Mouse (Mus musculus): ENCODE data around the gene 9930104L06Rik.

Gene 9930104L06Rik

DNA sequence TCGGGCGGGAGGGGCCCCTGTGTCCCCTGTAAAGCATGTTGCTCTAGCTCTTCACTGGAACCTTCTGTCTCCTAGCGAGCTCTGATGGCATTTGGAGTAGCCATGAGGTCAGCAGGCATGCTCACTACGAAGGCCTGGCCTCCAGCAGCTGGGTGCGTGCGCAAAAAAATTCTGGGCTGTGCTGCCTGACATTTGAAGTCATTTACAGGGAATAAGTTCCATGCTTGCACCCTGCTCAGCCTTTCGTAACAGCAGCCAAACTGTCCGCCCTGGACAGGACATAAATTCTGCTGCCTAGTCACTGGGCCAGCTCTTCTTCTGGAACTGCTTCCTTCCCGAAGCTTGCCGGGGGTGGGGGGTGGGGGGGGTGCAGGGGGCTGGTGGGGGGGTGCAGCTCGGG is 22.2 kb downstream of the 9930104L06Rik start:
- DNase-seq (ENCODE audit: low read depth, low spot score), result no peak

DNA sequence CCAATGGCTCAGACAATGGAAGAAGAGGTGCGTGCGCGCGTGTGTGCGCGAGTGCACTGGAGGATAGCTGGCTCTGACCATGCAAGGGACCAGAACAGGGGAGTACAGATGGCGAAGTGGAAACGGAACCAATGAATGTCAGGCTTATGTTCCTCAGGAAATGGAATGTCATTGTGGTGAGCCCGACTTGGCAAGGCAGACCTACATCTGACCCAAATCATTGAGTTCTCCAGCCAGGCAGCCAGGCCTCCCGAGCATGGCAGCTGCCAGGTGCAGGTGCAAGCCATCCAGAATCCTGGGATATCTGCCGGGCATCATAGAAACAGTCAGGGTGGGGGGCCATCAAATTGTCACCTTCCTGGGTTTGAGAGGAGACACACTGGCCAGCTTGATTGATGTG is 24.1 kb downstream of the 9930104L06Rik start:
- no peak for DNase-seq (ENCODE audit: low read depth, low spot score)

DNA sequence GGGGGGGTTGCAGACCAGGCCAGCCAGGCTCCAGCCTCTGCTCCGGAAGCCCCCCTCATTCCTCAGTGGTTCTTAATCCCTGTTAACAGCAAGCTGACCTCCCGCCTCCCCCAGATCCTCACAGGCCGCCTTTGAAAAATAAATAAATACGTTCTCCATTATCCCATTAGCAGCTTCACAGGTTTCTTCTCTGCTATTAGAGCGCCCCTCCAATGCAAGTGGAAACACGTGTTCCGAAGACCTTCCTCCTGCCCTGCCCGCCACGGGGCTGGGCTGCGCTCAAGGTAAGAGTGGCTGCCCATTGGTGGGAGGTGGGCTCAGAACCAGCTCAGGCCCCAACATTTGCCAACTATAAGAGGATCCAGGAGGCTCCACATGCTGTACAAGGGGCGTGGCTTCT is 25.7 kb downstream of the 9930104L06Rik start:
- DNase-seq (ENCODE audit: low read depth, low spot score), result no peak

- DNase-seq (ENCODE audit: low read depth, low spot score), result no peak
Measured at GRCm38 (mm10) chr4:124964912-124965599, 28.2 kb downstream of the 9930104L06Rik start.

GRCm38 (mm10) chr4:124968711-124969110 is 31.9 kb downstream of the 9930104L06Rik start:
- no peak for DNase-seq (ENCODE audit: low read depth, low spot score)

GRCm38 (mm10) chr4:124969219-124969848 is 32.5 kb downstream of the 9930104L06Rik start:
- DNase-seq (ENCODE audit: low read depth, low spot score), result no peak

DNA sequence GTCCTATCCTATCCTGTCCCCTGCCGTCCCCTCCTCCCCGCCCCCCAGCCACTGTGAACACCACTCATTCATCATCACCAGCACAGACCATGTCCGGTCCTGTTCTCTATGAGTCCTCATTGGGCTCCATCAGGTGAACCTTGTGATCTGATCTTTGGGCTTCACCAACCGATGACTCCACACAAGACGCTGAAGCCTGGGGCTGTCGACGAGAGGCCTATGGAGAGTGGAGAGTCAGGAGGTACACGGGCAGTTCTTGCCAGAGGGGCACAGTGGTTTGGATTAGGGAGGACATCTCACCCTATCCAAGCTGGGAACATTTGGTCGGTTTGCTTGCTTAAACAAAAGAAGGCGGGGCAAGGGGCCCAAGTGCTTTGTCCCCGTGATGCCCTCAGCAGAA is 33.3 kb downstream of the 9930104L06Rik start:
- DNase-seq (ENCODE audit: low read depth, low spot score), result no peak

GRCm38 (mm10) chr4:124970677-124971076 is 33.8 kb downstream of the 9930104L06Rik start:
- no peak for DNase-seq (ENCODE audit: low read depth, low spot score)

GRCm38 (mm10) chr4:124971094-124971493 is 34.2 kb downstream of the 9930104L06Rik start:
- no peak for DNase-seq (ENCODE audit: low read depth, low spot score)

GRCm38 (mm10) chr4:124972316-124972715 is 35.5 kb downstream of the 9930104L06Rik start:
- no peak for DNase-seq (ENCODE audit: low read depth, low spot score)

DNA sequence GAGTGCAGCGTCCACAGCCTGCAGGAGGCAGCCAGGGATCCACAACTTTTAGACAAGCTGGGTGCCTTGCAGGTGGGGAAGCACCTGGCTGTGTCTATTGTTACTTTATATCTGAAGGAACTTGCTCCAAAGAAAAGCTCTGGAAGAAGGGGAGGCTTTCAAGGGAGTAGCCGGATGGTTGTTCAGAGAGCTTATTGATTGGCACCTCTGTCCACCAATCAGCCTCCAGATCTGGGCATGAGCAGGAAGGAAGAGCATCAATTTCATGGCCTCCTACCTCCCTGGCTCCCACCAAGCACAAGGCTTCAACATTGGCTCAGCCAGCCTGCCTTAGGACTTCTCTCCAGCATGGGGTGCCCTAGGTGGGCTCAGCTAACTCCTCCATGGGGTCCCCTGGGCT is 36.4 kb downstream of the 9930104L06Rik start:
- DNase-seq (ENCODE audit: low read depth, low spot score), result no peak

- DNase-seq (ENCODE audit: low read depth, low spot score), result no peak
Measured at GRCm38 (mm10) chr4:124978201-124978600, 41.4 kb downstream of the 9930104L06Rik start.

GRCm38 (mm10) chr4:124983893-124984526 is 47.2 kb downstream of the 9930104L06Rik start:
- DNase-seq (ENCODE audit: low read depth, low spot score), result no peak

DNA sequence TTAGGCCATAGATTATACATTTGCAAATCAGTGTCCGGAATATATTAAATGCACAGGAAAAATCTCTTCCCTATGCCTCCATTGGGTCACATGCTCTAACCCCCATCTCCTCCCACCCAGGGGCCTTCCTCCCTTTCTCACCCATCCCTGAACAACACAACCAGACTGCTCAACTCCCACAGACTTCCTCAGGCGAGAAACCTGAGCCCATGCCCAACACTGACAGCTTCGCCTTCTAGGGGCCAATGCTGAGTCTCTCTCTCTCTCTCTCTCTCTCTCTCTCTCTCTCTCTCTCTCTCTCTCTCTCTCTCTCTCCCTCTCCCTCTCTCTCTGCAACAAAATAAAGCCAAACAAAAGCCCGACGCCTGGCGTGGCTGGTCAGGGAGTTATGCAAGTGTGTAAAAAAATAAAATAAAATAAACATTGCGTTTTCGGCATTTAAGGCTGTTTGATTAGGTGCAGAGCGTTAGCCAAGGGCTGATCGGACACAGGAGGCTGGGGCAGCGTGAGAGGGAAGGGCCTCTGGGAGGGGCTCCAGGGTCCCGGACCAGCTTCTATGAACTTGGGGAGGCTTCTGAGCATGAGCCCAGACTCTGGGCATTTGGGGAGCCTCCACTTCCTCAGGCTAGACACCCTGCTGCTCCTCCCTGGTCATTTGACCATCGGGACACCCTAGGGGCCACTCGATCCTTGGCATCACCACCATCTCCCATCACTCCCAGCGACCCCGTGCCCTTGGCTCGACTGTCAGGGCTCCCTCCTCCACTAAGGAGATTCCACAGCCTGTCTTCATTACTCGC is 48.2 kb downstream of the 9930104L06Rik start:
- DNase-seq (ENCODE audit: low read depth, low spot score), result no peak

DNA sequence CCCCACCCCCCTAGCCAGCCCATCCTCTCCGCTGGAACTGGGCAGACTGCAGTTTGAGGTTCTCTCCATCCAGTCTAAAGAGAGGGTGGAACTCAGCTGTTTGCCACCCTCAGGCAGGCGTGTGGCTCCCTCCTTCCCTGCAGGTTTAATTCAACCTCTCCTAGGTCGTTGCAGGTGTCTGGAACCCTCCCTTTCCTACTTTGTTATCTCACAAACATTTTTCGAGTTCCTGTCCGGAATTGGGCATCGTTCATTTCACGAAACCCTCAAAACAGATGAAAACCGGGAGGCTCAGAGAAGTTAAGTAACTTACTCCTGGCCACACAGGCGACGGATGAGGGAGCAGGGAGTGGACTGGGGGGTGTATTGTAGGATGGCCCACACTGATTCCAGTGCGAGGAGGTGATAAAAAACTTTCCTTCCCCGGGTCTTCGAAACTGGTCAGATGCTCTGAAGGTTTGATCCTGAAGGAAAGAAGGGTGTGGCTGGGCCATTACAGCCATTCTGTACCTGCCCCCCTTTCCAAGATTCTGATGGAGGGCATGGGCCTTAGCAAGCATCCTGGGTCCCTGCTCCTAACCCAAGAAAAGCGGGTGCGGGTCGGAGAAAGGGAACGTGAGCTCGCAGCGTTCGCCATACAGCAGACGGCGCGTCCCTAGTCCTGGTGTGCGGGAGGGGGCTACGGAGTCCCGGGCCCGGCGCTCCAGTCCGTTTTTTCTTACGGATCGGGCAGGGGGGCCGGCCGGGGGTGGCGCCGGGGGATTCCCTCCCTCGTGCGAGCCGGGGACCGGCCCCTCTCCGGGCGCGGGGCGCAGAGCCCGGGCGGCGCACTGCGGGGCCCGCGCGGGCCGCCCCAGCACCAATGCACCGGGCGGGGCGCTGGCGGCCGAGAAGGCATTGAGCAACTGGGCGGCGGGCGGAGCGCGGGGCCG is 49.1 kb downstream of the 9930104L06Rik start, which contains the start of gene Rspo1:
Gene Rspo1 (plus strand): TSS at position 760 of the 932 bp plus-strand sequence.
- DNase-seq (ENCODE audit: low read depth, low spot score), result no peak

GRCm38 (mm10) chr4:124986739-124987710 is 50.2 kb downstream of the 9930104L06Rik start:
- DNase-seq (ENCODE audit: low read depth, low spot score), result no peak

GRCm38 (mm10) chr4:124987711-124988097 is 50.9 kb downstream of the 9930104L06Rik start:
- no peak for DNase-seq (ENCODE audit: low read depth, low spot score)

- DNase-seq (ENCODE audit: low read depth, low spot score), result no peak
Measured at GRCm38 (mm10) chr4:124988382-124988781, 51.5 kb downstream of the 9930104L06Rik start.

DNA sequence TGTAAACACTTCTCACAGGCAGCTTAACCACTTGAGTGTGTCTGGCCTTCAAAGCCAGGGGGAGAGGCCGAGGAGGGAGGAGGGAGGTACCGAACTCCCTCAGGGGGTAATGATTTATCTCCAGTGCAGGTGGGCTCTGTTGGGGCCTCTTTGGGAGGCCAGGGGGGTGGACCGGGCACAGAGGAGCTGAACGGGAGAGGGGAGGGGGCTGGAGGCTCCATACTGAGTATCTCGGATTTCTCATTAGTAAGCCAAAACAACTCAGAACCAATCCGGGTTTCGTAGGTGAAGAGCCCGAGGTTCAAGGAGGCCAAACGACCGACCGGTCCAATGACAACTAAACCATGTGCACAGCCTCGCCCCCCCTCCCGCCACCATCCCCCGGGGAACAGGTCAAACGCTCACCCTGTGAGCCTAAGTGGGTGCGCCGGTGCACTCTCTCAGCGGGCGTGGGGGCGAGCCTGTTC is 53.0 kb downstream of the 9930104L06Rik start:
- DNase-seq (ENCODE audit: low read depth, low spot score), result no peak

- DNase-seq (ENCODE audit: low read depth, low spot score), result no peak
Measured at GRCm38 (mm10) chr4:124990325-124990724, 53.5 kb downstream of the 9930104L06Rik start.
